Mouse (Mus musculus) neural tube, embryonic 13.5 days (tissue): ENCODE measurements at regions not wholly inside any gene's neighbourhood (a gene's known extent, or its start where the extent isn't known, plus 50 kb on each side); places are given as distances from the start of the nearest gene placed in this dataset.
A peak's percentile ranks its signal among the peaks of the same experiment; 100 is the strongest.

Source experiments
- ATAC-seq: fragments of 200-750 bp; cut with Nextera tagmentation; 2 replicates; pipeline ENCODE4 v1.8.0; 2017; ENCODE audit warnings: low read depth, mild to moderate bottlenecking, moderate TSS enrichment, moderate library complexity
- H3K27ac ChIP-seq: fragments of 300-500 bp; sonication (generic); replicated peaks from 2 replicates; pipeline ENCODE4 v1.5.1; 2015; ENCODE audit warnings: moderate library complexity, mild to moderate bottlenecking, inconsistent platforms
- H3K27me3 ChIP-seq: fragments of 300-500 bp; sonication (generic); 2 replicates; pipeline ENCODE4 v1.6.1; 2015; ENCODE audit warnings: mild to moderate bottlenecking, inconsistent platforms
- H3K36me3 ChIP-seq: fragments of 300-500 bp; sonication (generic); 2 replicates; pipeline ENCODE4 v1.6.1; 2015; ENCODE audit warnings: mild to moderate bottlenecking, inconsistent platforms
- H3K4me1 ChIP-seq: fragments of 300-500 bp; sonication (generic); replicated peaks from 2 replicates; pipeline ENCODE4 v1.6.1; 2015; ENCODE audit warnings: inconsistent platforms
- H3K4me2 ChIP-seq: fragments of 300-500 bp; sonication (generic); 2 replicates; pipeline ENCODE4 v1.6.1; 2015; ENCODE audit warnings: inconsistent platforms, mild to moderate bottlenecking, moderate library complexity
- H3K4me3 ChIP-seq: fragments of 300-500 bp; sonication (generic); 2 replicates; pipeline ENCODE4 v1.5.1; 2015; ENCODE audit warnings: mild to moderate bottlenecking, inconsistent platforms
- H3K9ac ChIP-seq: fragments of 300-500 bp; sonication (generic); 2 replicates; pipeline ENCODE4 v1.6.1; 2015; ENCODE audit warnings: moderate library complexity, mild to moderate bottlenecking, inconsistent platforms
- H3K9me3 ChIP-seq: fragments of 300-500 bp; sonication (generic); 2 replicates; pipeline ENCODE4 v1.6.1; 2016; ENCODE audit warnings: inconsistent platforms
- WGBS: fragments of 180-500 bp; shearing (Covaris S2); methylation state at CpG from one replicate; pipeline ENCODE4 v1.1.7; 2015; 5-methylcytosine and 5-hydroxymethylcytosine counted together

DNA sequence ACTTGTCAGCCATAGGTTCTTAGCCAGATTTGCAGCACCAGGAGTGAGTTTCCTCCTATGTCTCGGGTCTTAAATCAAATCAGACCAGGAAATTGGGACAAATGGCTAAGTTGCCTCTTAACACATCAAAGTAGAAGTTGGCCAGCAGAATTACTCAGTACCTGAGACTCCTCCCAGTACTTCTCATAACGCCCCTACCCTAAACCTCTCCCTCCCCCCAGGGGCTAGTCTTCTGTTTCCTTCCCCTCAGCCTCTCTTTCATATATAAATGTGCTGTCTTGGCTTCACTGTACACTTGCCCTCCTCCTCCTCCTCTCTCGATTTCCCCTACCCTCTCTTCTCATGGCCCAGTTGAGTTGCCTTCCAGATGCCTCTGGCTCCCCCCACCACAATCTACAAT lies 79.9 kb upstream of the Sox13 start:
- no peak overlapping the region for H3K9ac ChIP-seq
- no peaks in the 10 kb centered on the region for H3K4me1 ChIP-seq
- no peak for ATAC-seq
- WGBS = 81% methylated on average over 3 of the region's 3 CpGs
- H3K4me2 ChIP-seq = no peak overlapping the region
- no peak overlapping the region for H3K27ac ChIP-seq
- no peaks in the 10 kb centered on the region for H3K27me3 ChIP-seq
- H3K4me3 ChIP-seq = no peak overlapping the region
- H3K36me3 ChIP-seq = no peaks in the 10 kb centered on the region
- no peaks in the 10 kb centered on the region for H3K9me3 ChIP-seq

DNA sequence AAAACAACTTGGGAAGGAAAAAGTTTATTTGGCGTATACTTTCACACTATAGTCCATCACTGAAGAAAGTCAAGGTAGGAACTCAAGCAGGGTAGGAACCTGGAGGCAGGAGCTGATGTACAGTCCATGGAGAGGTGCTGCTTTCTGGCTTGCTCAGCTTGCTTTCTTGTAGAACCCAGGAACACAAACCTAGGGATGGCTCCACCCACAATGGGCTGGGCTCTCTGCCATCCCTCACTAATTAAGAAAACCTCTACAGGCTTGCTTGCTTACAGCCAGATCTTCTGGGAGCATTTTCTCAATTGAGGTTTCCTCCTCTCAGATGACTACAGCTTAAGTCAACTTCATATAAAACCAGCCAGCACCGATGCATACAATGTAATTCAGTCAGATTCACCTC lies 79.2 kb upstream of the Sox13 start:
- no peaks in the 10 kb centered on the region for H3K4me1 ChIP-seq
- H3K36me3 ChIP-seq = no peaks in the 10 kb centered on the region
- no peak for ATAC-seq
- no peaks in the 10 kb centered on the region for H3K27me3 ChIP-seq
- WGBS = 89% methylated on average over 2 of the region's 2 CpGs
- no peaks in the 10 kb centered on the region for H3K9me3 ChIP-seq
- H3K4me2 ChIP-seq = no peak overlapping the region
- no peak overlapping the region for H3K9ac ChIP-seq
- no peak overlapping the region for H3K4me3 ChIP-seq
- H3K27ac ChIP-seq = no peak overlapping the region

DNA sequence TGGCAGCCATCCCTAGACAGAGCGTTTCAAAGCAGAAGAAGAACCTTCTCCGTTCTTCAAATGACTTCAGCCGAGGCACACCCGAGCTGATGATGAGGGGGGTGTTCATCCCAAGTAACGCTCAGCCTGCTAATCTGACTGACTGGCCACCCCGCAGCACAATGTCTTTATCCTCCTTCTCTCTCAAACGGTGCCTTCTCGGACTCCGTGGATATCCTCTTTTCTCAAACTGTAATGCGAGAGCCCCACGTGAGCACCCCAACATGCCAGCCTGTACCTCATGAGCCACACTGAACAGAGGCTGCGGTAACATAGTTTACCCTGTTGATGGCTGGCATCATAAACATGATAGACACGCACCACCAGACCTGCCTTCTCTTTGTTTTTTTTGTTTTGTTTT lies 76.8 kb upstream of the Sox13 start:
- Histone ChIP-seq H3K9me3 (no peaks in the 10 kb centered on the region), H3K4me3 (no peak overlapping the region), H3K27ac (no peak overlapping the region), H3K4me1 (no peaks in the 10 kb centered on the region), H3K9ac (no peak overlapping the region), H3K4me2 (no peak overlapping the region), H3K27me3 (no peaks in the 10 kb centered on the region), H3K36me3 (no peaks in the 10 kb centered on the region)
- 55% methylated on average over 13 of the region's 13 CpGs for WGBS
- ATAC-seq = no peak

DNA sequence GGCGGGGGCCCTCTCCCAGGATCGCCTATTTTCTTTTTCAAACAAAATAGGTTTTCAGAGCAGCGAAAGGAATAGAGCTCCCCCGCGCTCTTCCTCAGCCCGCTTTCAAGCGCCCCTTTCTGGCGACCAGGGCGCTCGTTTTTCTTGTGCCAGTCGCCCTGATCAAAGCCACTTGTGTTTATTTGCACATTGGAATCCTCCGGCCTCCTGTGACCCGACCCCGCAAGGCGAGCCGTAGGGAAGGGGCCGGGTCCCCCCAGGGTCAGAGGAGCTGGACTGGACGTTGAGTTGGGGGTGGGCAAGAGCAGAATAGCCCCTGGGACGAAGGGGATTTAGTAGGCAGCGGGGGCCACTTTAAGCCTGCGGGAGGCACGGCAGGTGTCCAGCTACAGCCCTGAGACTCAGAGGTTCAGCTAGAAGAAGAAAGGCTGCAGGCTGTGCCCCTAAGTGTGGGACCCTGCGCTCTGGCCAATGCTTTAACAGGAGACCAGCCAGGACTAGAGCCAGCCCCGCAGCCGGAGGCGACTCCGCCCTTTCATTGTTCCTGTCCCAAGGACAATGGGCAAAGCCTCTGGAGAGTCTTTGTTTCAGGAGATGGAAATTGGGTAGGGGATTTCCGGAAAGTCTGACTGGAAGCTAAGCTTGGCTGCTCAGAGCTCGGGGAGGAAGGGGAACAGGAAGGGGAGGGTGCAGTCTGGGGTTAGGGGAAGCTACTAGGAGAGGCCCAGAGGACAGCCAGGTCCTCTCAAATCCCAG lies 69.0 kb upstream of the Sox13 start:
- H3K36me3 ChIP-seq = no peaks in the 10 kb centered on the region
- H3K27ac ChIP-seq = peak overlapping the region; percentile 96
- H3K4me3 ChIP-seq = peak overlapping the region; percentile 29
- H3K9ac ChIP-seq = peak overlapping the region; percentile 75
- no peaks in the 10 kb centered on the region for H3K27me3 ChIP-seq
- H3K4me2 ChIP-seq = peak overlapping the region; percentile 62
- H3K4me1 ChIP-seq = peaks cover 28% of the 10 kb centered on the region
- 1% methylated on average over 29 of the region's 29 CpGs for WGBS
- no peaks in the 10 kb centered on the region for H3K9me3 ChIP-seq
- peak; percentile 57 for ATAC-seq

DNA sequence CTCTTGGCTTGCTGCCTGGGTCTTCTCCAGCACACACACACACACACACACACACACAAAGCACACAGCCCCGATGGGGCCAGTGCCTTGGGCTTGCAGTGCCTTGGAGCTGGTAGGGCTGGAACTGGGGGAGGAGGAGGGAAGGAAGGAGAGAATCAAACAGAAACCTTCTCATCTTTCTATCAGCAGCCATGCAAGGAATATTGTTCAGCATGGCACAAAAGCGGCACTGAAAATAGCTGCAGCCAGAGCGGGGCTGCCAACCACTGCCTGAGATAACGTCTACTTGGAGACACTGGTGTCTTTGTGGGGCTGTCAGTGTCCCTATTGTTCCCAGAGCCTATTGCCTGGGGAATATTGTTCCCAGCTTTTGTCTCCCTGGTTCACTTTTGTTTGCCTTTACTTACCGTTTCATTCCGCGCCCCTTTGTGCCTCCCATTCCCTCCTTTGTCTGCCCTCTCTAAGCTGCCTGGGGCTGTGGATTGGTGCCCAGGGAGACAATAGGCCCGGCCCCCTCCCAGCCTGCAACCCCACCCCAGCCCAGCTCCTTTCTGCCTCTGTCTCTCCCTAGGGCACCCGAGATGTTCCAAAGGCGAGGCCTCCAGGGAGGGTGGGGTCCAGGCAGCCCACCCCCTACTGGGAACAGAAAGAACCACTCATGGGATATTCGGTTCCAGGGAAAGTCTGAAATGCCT lies 68.3 kb upstream of the Sox13 start:
- ATAC-seq = peak; percentile 93
- Histone ChIP-seq H3K27ac (peak overlapping the region; percentile 96), H3K4me2 (peak overlapping the region; percentile 62), H3K4me3 (peak overlapping the region; percentile 29), H3K4me1 (peaks cover 28% of the 10 kb centered on the region), H3K36me3 (no peaks in the 10 kb centered on the region), H3K27me3 (no peaks in the 10 kb centered on the region), H3K9ac (peak overlapping the region; percentile 75), H3K9me3 (no peaks in the 10 kb centered on the region)
- WGBS = 3% methylated on average over 11 of the region's 11 CpGs

DNA sequence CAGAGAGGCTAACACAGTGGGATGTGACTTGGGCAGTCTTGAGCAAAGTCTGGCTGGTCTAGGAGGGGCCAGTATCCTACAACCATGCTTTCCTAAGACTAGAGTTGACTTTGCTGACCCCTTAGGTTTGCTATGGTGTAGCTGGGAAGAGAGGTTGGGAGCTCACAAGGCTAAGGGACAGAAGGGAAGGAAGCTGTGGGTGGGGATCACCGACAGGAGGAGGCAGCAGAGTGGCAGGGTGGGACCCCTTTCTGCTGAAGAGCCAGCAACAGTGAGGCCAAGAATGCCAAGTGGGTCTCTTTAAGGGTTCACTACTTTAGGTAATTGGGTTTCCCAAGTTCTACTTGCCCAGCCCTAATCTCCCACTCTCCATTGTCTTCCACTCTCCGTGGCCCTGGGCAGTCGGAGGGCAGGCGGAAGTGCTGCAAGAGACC lies 67.7 kb upstream of the Sox13 start:
- Histone ChIP-seq H3K9me3 (no peaks in the 10 kb centered on the region), H3K4me2 (peak overlapping the region; percentile 62), H3K36me3 (no peaks in the 10 kb centered on the region), H3K4me1 (peaks cover 28% of the 10 kb centered on the region), H3K27ac (peak overlapping the region; percentile 96), H3K4me3 (no peak overlapping the region), H3K27me3 (no peaks in the 10 kb centered on the region), H3K9ac (peak overlapping the region; percentile 75)
- WGBS = 8% methylated on average over 4 of the region's 4 CpGs
- ATAC-seq = no peak; the same call in 1 of the 2 replicates

DNA sequence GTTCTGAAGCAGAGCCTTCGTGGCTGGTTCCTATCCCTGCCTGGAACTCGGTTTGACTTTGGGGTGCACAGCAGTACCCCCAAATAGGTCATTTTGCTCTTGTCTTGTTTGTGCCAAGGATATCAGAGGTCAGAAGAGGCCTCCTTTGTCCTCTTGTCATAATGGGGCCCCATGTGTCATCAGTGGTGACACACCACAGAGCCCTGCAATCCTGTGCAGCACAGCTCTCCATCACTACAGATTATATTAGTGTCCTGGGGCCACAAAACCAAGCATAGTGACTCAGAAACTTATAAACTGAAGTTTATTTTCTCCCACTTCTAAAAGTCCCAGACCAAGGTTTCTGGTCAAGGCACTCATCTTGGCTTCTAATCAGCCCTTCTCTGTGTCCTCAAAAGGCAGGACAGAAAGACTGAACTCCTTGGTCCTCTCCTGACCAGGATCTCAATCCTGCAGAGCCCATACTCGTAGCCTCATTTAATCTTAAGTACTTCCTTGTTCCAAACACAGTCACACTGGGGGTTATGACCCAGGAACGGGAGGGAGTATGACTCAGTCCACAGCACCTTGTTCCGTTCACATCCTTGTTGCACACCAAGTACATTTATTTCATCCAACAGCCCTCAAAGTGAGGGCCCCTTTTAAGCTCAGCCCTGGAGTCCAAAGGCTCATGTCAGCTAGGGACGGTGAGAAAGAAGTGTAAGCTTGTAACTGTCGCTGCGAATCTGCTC lies 63.2 kb upstream of the Sox13 start:
- Histone ChIP-seq H3K36me3 (no peaks in the 10 kb centered on the region), H3K4me1 (peaks cover 11% of the 10 kb centered on the region), H3K27ac (no peak overlapping the region), H3K27me3 (no peaks in the 10 kb centered on the region), H3K4me3 (no peak overlapping the region), H3K9me3 (no peaks in the 10 kb centered on the region), H3K9ac (no peak overlapping the region), H3K4me2 (no peak overlapping the region)
- ATAC-seq = no peak
- WGBS = 85% methylated on average over 8 of the region's 8 CpGs

DNA sequence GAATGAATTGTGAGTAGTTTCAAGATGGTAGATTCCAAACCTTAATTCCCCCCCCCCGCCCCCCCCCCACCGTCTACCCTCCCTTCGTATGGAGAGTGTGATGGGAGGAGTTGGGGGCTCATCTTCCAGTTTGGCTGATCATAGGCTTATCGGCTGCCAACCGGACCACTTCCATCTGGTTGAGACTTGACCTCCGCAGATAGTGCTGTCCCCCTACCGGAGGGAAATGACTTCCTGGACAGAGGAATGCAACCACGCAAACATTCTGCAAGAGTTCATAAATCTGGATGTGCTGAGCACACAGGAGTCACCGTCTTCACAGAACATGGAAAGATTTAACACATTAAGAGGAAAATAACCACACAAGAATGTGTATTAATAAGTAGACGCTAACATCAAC lies 62.2 kb upstream of the Sox13 start:
- WGBS = 66% methylated on average over 10 of the region's 10 CpGs
- no peaks in the 10 kb centered on the region for H3K27me3 ChIP-seq
- H3K36me3 ChIP-seq = no peaks in the 10 kb centered on the region
- H3K27ac ChIP-seq = no peak overlapping the region
- H3K9ac ChIP-seq = no peak overlapping the region
- no peak overlapping the region for H3K4me3 ChIP-seq
- no peaks in the 10 kb centered on the region for H3K9me3 ChIP-seq
- no peak for ATAC-seq
- H3K4me1 ChIP-seq = peaks cover 2% of the 10 kb centered on the region; the same call in 1 of the 2 replicates
- no peak overlapping the region for H3K4me2 ChIP-seq

DNA sequence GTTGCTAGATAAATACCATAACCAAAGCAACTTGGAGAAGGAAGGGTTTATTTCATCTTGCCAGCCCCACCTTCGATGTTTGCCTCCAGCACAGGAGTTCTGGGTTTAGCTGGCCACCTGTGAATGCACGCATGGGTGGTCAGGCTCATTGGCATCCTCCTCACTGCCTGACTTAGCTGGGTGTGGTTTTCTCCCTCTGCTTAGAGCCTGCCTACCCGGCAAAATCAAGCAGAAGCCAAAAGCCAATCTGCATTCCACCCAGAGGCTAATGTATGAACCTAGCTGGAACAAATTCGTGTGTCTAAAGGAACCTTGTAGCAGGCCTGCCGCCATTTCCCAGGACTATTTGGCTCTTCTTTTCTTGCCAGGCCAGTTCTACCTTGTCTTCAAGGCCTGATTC lies 58.7 kb upstream of the Sox13 start:
- H3K4me3 ChIP-seq = no peak overlapping the region
- H3K36me3 ChIP-seq = no peaks in the 10 kb centered on the region
- no peaks in the 10 kb centered on the region for H3K4me1 ChIP-seq
- H3K27ac ChIP-seq = no peak overlapping the region
- H3K4me2 ChIP-seq = no peak overlapping the region
- H3K27me3 ChIP-seq = no peaks in the 10 kb centered on the region
- no peaks in the 10 kb centered on the region for H3K9me3 ChIP-seq
- ATAC-seq = no peak
- no peak overlapping the region for H3K9ac ChIP-seq
- 61% methylated on average over 5 of the region's 5 CpGs for WGBS

DNA sequence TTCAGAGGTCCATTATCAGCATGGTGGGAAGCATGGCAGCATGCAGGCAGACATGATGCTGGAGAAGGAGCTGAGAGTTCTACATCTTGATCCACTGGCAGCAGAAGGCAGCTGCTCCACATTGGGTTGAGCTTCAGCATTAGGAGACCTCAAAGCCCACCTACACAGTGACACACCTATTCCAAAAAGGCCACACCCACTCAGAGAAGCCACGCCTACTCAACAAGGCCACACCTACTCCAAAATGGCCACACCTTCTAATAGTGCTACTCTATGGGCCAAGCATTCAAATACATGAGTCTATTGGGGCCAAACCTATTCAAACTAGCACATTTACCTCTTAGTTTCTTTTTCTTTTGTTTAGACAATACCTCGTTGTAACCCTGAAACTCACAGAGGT lies 50.4 kb upstream of the Sox13 start:
- ATAC-seq = no peak
- no peaks in the 10 kb centered on the region for H3K27me3 ChIP-seq
- no peaks in the 10 kb centered on the region for H3K4me1 ChIP-seq
- 77% methylated on average over 2 of the region's 2 CpGs for WGBS
- H3K27ac ChIP-seq = no peak overlapping the region
- no peaks in the 10 kb centered on the region for H3K36me3 ChIP-seq
- H3K4me3 ChIP-seq = no peak overlapping the region
- no peak overlapping the region for H3K4me2 ChIP-seq
- no peaks in the 10 kb centered on the region for H3K9me3 ChIP-seq
- no peak overlapping the region for H3K9ac ChIP-seq
